Mouse (Mus musculus) intestine, embryonic 16.5 days (tissue): ENCODE measurements around the gene Fnbp1. TPM values are rescaled to one million over a fixed set of nuclear protein-coding genes. Genes with fewer than 3 reads are reported as not detected.

Experiments
- ATAC-seq: fragments of 200-750 bp; cut with Nextera tagmentation; 2 replicates; pipeline ENCODE4 v1.8.0; 2017; ENCODE audit warnings: moderate TSS enrichment, moderate library complexity
- H3K27ac ChIP-seq: fragments of 300-500 bp; sonication (generic); 2 replicates; pipeline ENCODE4 v1.5.1; 2014; ENCODE audit warnings: mild to moderate bottlenecking, low read length
- H3K27me3 ChIP-seq: fragments of 300-500 bp; sonication (generic); replicated peaks from 2 replicates; pipeline ENCODE4 v1.6.1; 2014; ENCODE audit warnings: low read length, control low read depth, mixed read lengths; ENCODE audit not compliant: control insufficient read depth, insufficient read depth
- H3K36me3 ChIP-seq: fragments of 300-500 bp; sonication (generic); 2 replicates; pipeline ENCODE4 v1.6.1; 2014; ENCODE audit warnings: low read length, control low read depth; ENCODE audit not compliant: control insufficient read depth, insufficient read depth
- H3K4me1 ChIP-seq: fragments of 300-500 bp; sonication (generic); 2 replicates; pipeline ENCODE4 v1.6.1; 2014; ENCODE audit warnings: low read length, control low read depth, mixed read lengths; ENCODE audit not compliant: control insufficient read depth, insufficient read depth
- H3K4me2 ChIP-seq: fragments of 300-500 bp; sonication (generic); 2 replicates; pipeline ENCODE4 v1.6.1; 2014; ENCODE audit warnings: low read depth, low read length, control low read depth
- H3K4me3 ChIP-seq: fragments of 300-500 bp; sonication (generic); 2 replicates; pipeline ENCODE4 v1.5.1; 2014; ENCODE audit warnings: mild to moderate bottlenecking, low read length
- H3K9ac ChIP-seq: fragments of 300-500 bp; sonication (generic); 2 replicates; pipeline ENCODE4 v1.6.1; 2014; ENCODE audit warnings: low read depth, low read length
- H3K9me3 ChIP-seq: fragments of 300-500 bp; sonication (generic); 2 replicates; pipeline ENCODE4 v1.6.1; 2016; ENCODE audit warnings: low read length, control low read depth; ENCODE audit not compliant: control insufficient read depth
- WGBS: fragments of 180-500 bp; shearing (Covaris S2); extraction: QIAGEN DNeasy Blood & Tissue Kit; methylation state at CpG from one replicate; pipeline ENCODE4 v1.1.7; 2014; 5-methylcytosine and 5-hydroxymethylcytosine counted together
- polyA plus RNA-seq: library from polyadenylated mRNA; unstranded; fragments of >200 nt; fragmentation: Nextera tagmentation; extraction: Ambion mirVana; gene quantifications from 2 replicates; pipeline ENCODE4 v1.2.1, GENCODE M21; 2015

The Fnbp1 gene
- polyA plus RNA-seq, 1 experiment from 2014 or later, result 21.1 TPM

- WGBS, result 28% methylated on average over 5 of the region's 5 CpGs
- Histone ChIP-seq H3K9me3 (no peaks in the 10 kb centered on the region), H3K9ac (no peak overlapping the region), H3K4me1 (peaks cover 14% of the 10 kb centered on the region), H3K27me3 (no peaks in the 10 kb centered on the region), H3K4me2 (no peak overlapping the region), H3K27ac (0 out of 2 replicates have a peak overlapping the region, but pooled peaks have one; percentile 20), H3K4me3 (no peak overlapping the region), H3K36me3 (peaks cover 6% of the 10 kb centered on the region; the same call in 1 of the 2 replicates)
- no peak for ATAC-seq
These were observed 54.7 kb downstream of the Fnbp1 start for GRCm38 (mm10) chr2:31087085-31087484.

- no peak overlapping the region for H3K4me3 ChIP-seq
- no peak overlapping the region for H3K9ac ChIP-seq
- H3K27ac ChIP-seq, result no peak overlapping the region
- no peaks in the 10 kb centered on the region for H3K27me3 ChIP-seq
- H3K4me1 ChIP-seq, result peaks cover 17% of the 10 kb centered on the region
- H3K4me2 ChIP-seq, result no peak overlapping the region
- peaks cover 6% of the 10 kb centered on the region; the same call in 1 of the 2 replicates for H3K36me3 ChIP-seq
- H3K9me3 ChIP-seq, result no peaks in the 10 kb centered on the region
- ATAC-seq, result no peak
These were observed 55.3 kb downstream of the Fnbp1 start for GRCm38 (mm10) chr2:31086543-31086942.

- Histone ChIP-seq H3K4me1 (peaks cover 20% of the 10 kb centered on the region), H3K36me3 (peaks cover 6% of the 10 kb centered on the region; the same call in 1 of the 2 replicates), H3K4me2 (no peak overlapping the region), H3K27ac (no peak overlapping the region), H3K27me3 (no peaks in the 10 kb centered on the region), H3K4me3 (no peak overlapping the region), H3K9me3 (no peaks in the 10 kb centered on the region), H3K9ac (no peak overlapping the region)
- WGBS, result 95% methylated on average over 9 of the region's 9 CpGs
- ATAC-seq, result no peak
These were observed 57.5 kb downstream of the Fnbp1 start for GRCm38 (mm10) chr2:31084169-31084850.

DNA sequence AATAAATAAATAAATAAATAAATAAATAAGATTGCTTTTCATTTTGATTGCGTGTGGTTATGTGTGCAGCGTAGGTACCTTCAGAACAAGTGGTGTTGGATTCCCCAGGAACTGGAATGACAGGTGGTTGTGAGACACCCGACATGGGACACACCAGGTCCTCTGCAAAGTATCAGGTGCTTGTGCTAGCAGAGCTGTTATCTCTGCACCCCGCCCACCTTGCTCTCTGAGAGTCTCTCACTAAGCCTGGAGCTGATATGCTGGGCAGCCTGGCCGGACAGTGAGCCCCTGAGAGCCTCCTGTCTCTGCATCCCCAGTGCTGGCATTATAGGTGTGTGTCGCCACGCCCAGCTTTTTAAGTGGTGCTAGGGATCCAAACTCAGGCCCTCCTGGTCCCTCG, 58.4 kb downstream of the Fnbp1 start:
- Histone ChIP-seq H3K36me3 (peaks cover 6% of the 10 kb centered on the region; the same call in 1 of the 2 replicates), H3K27ac (no peak overlapping the region), H3K9me3 (no peaks in the 10 kb centered on the region), H3K4me2 (no peak overlapping the region), H3K9ac (no peak overlapping the region), H3K4me3 (no peak overlapping the region), H3K4me1 (peaks cover 17% of the 10 kb centered on the region), H3K27me3 (no peaks in the 10 kb centered on the region)
- ATAC-seq, result no peak
- 88% methylated on average over 8 of the region's 8 CpGs for WGBS

DNA sequence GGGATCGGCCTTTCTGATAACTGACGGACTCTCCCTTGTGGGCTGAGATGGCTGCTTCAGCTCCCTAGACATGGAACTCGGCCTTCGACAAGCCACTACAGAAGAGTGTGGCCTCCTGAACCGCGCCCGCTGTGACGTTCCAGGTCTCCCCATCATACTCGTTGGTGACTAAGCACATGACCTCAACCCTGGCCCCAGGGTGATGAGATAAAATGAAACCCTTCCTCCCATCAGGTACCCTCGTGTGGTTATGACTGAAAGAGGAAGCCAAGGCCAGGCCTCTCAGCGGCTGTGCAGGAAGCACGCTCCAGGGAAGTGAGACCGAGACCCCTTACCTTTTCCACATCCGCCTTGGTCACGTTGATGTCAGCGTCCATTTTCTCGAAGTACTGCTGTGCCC, 59.2 kb downstream of the Fnbp1 start:
- Histone ChIP-seq H3K36me3 (peaks cover 6% of the 10 kb centered on the region; the same call in 1 of the 2 replicates), H3K4me3 (no peak overlapping the region), H3K27me3 (no peaks in the 10 kb centered on the region), H3K4me2 (no peak overlapping the region), H3K9me3 (no peaks in the 10 kb centered on the region), H3K4me1 (peaks cover 10% of the 10 kb centered on the region), H3K9ac (no peak overlapping the region), H3K27ac (no peak overlapping the region)
- 81% methylated on average over 17 of the region's 17 CpGs for WGBS
- ATAC-seq, result peak; percentile 64

DNA sequence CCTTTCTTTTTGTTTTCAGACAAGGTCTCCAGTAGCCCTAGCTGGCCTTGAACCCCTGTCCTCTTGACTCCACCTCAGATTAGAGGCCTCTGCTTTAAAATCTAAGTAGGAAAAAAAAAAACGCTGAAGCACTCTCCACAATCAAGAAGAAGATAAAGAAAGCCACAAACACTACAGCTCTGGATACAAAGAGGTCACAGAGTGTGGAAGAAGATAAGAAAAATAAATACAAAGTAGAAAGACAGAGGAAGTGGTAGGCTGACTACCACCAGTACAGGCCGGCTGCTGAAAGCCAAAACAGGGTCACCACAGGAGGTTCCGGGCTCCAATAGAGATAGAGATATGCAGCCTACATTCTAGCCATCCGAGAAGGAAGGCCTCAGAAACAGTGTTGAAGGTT, 60.5 kb downstream of the Fnbp1 start:
- peaks cover 5% of the 10 kb centered on the region; the same call in 1 of the 2 replicates for H3K4me1 ChIP-seq
- H3K27me3 ChIP-seq, result no peaks in the 10 kb centered on the region
- ATAC-seq, result no peak
- no peak overlapping the region for H3K9ac ChIP-seq
- H3K36me3 ChIP-seq, result peaks cover 6% of the 10 kb centered on the region; the same call in 1 of the 2 replicates
- no peak overlapping the region for H3K4me3 ChIP-seq
- 0 out of 2 replicates have a peak overlapping the region, but pooled peaks have one; percentile 15 for H3K27ac ChIP-seq
- H3K4me2 ChIP-seq, result no peak overlapping the region
- 46% methylated on average over 4 of the region's 4 CpGs for WGBS
- no peaks in the 10 kb centered on the region for H3K9me3 ChIP-seq

DNA sequence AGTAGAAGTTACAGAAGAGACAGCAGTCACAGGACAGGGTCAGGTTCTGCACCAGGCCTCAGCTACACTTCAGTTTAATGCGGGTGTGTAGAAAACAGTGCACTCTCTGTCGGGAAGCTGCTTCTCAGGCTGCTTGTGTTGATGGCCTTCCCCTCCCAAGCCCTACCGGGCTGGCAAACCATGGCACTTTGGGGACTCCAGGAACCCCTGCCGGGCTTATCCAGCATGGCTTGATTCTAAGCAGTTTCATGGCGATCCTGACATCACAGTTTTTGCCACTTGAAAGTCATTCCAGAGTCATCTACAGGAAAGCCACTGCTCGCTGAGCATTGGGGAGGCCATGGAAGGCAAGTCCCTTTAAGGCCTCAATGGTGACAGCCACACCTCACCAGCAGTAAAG, 62.7 kb downstream of the Fnbp1 start:
- Histone ChIP-seq H3K4me2 (no peak overlapping the region), H3K27me3 (no peaks in the 10 kb centered on the region), H3K4me1 (peaks cover 5% of the 10 kb centered on the region; the same call in 1 of the 2 replicates), H3K4me3 (no peak overlapping the region), H3K9ac (no peak overlapping the region), H3K9me3 (no peaks in the 10 kb centered on the region), H3K27ac (no peak overlapping the region), H3K36me3 (peaks cover 2% of the 10 kb centered on the region; the same call in 1 of the 2 replicates)
- 92% methylated on average over 6 of the region's 6 CpGs for WGBS
- no peak for ATAC-seq

GRCm38 (mm10) chr2:31077574-31077973, 64.2 kb downstream of the Fnbp1 start:
- H3K27me3 ChIP-seq, result no peaks in the 10 kb centered on the region
- ATAC-seq, result peak; percentile 60
- 0 out of 2 replicates have a peak, but pooled peaks cover 5% of the 10 kb centered on the region for H3K4me1 ChIP-seq
- peaks cover 3% of the 10 kb centered on the region; the same call in 1 of the 2 replicates for H3K36me3 ChIP-seq
- 63% methylated on average over 5 of the region's 5 CpGs for WGBS
- H3K27ac ChIP-seq, result no peak overlapping the region
- no peak overlapping the region for H3K4me3 ChIP-seq
- H3K4me2 ChIP-seq, result no peak overlapping the region
- H3K9ac ChIP-seq, result no peak overlapping the region
- no peaks in the 10 kb centered on the region for H3K9me3 ChIP-seq

DNA sequence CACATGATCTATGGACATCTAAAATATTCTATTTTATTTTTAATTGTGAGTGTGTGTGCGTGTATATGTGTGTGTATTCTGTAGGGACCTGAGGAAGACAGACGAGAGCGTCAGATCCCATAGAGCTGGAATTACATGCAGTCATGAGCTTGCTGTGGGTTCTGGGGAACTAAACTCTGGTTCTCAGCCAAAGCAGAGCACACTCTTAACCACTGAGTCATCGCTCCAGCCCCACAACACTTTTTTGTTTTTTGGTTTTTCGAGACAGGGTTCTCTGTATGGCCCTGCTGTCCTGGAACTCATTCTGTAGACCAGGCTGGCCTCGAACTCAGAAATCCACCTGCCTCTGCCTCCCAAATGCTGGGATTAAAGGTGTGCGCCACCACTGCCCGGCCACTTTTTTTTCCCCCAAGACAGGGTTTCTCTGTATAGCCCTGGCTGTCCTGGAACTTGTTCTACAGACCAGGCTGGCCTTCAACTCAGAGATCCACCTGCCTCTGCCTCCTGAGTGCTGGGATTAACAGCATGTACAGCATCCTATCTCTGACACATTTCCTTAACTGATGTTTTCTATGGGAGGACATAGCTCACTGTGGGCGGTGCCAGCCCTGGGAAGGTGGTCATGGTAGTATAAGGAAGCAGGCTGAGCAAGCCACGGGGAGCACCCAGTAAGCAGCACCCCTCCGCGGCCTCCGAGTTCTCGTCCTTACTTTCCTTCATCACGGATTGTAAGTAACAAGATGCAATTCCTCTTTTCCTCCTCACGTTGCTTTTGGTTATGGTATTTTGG, 65.3 kb downstream of the Fnbp1 start:
- no peak overlapping the region for H3K27ac ChIP-seq
- no peaks in the 10 kb centered on the region for H3K9me3 ChIP-seq
- no peak overlapping the region for H3K9ac ChIP-seq
- H3K27me3 ChIP-seq, result no peaks in the 10 kb centered on the region
- H3K4me3 ChIP-seq, result no peak overlapping the region
- no peak overlapping the region for H3K4me2 ChIP-seq
- 91% methylated on average over 16 of the region's 16 CpGs for WGBS
- peaks cover 3% of the 10 kb centered on the region; the same call in 1 of the 2 replicates for H3K36me3 ChIP-seq
- no peak for ATAC-seq
- 0 out of 2 replicates have a peak, but pooled peaks cover 3% of the 10 kb centered on the region for H3K4me1 ChIP-seq
